Mouse (Mus musculus) testis, adult 2 months (tissue): Measurements from ENCODE around the gene Dync1i1. TPM values are rescaled to one million over a fixed set of nuclear protein-coding genes. Genes with fewer than 3 reads are reported as not detected.

Experiments
- H3K27ac ChIP-seq: fragments of 200-500 bp; 2 replicates; pipeline ENCODE4 v1.5.1; 2012; ENCODE audit warnings: low read depth, low read length; ENCODE audit not compliant: control insufficient read depth, insufficient read depth
- H3K27me3 ChIP-seq: fragments of 200-500 bp; 2 replicates; pipeline ENCODE4 v1.6.1; 2012; ENCODE audit warnings: mild to moderate bottlenecking, low read length, moderate library complexity; ENCODE audit not compliant: control insufficient read depth, insufficient read depth
- H3K36me3 ChIP-seq: fragments of 200-500 bp; 2 replicates; pipeline ENCODE4 v1.6.1; 2012; ENCODE audit warnings: mild to moderate bottlenecking, low read length; ENCODE audit not compliant: control insufficient read depth, insufficient read depth
- H3K4me1 ChIP-seq: fragments of 200-500 bp; 2 replicates; pipeline ENCODE4 v1.6.1; 2012; ENCODE audit warnings: low read length; ENCODE audit not compliant: control insufficient read depth, insufficient read depth
- H3K4me3 ChIP-seq: fragments of 200-500 bp; 2 replicates; pipeline ENCODE4 v1.5.1; 2012; ENCODE audit warnings: low read depth, mild to moderate bottlenecking, low read length, moderate library complexity, mixed read lengths; ENCODE audit not compliant: control insufficient read depth
- CTCF ChIP-seq: fragments of 200-500 bp; IDR thresholded peaks from 2 replicates; pipeline ENCODE4 v1.5.1; 2012; ENCODE audit warnings: low read depth, mild to moderate bottlenecking, inconsistent platforms, low read length, moderate library complexity; ENCODE audit not compliant: control insufficient read depth, insufficient read depth, insufficient replicate concordance
- POLR2A ChIP-seq: fragments of 200-500 bp; IDR thresholded peaks from 2 replicates; pipeline ENCODE4 v1.6.1; 2012; ENCODE audit warnings: low read depth, mild to moderate bottlenecking, inconsistent platforms, low read length, moderate library complexity; ENCODE audit not compliant: control insufficient read depth
- polyA plus RNA-seq: library from polyadenylated mRNA; depleted of rRNA; stranded (reverse); fragments of >200 nt; gene quantifications from 2 replicates; pipeline ENCODE4 v1.2.3, GENCODE M21; 2012

Dync1i1 gene
- polyA plus RNA-seq, 1 experiment, result 12.1 TPM

GRCm38 (mm10) chr6:5775461-5775860 is 50.0 kb downstream of the Dync1i1 start:
- TF ChIP-seq POLR2A, result no peak
- TF ChIP-seq CTCF, result no peak
- H3K36me3 ChIP-seq, result no peaks in the 10 kb centered on the region
- peak overlapping the region; percentile 39 for H3K27ac ChIP-seq
- no peak overlapping the region for H3K4me3 ChIP-seq
- no peaks in the 10 kb centered on the region for H3K4me1 ChIP-seq
- no peaks in the 10 kb centered on the region for H3K27me3 ChIP-seq

GRCm38 (mm10) chr6:5781752-5782151 is 56.3 kb downstream of the Dync1i1 start:
- Histone ChIP-seq H3K36me3 (no peaks in the 10 kb centered on the region), H3K4me1 (no peaks in the 10 kb centered on the region), H3K27ac (no peak overlapping the region), H3K4me3 (no peak overlapping the region), H3K27me3 (no peaks in the 10 kb centered on the region)
- no peak for TF ChIP-seq CTCF
- TF ChIP-seq POLR2A, result no peak

- TF ChIP-seq POLR2A (no peak), CTCF (no peak)
- no peaks in the 10 kb centered on the region for H3K36me3 ChIP-seq
- no peak overlapping the region for H3K4me3 ChIP-seq
- H3K27me3 ChIP-seq, result no peaks in the 10 kb centered on the region
- no peaks in the 10 kb centered on the region for H3K4me1 ChIP-seq
- H3K27ac ChIP-seq, result no peak overlapping the region
These were observed 58.4 kb downstream of the Dync1i1 start for GRCm38 (mm10) chr6:5783830-5784229.

GRCm38 (mm10) chr6:5790607-5791006 is 65.2 kb downstream of the Dync1i1 start:
- TF ChIP-seq CTCF (no peak), POLR2A (no peak)
- Histone ChIP-seq H3K36me3 (no peaks in the 10 kb centered on the region), H3K4me1 (no peaks in the 10 kb centered on the region), H3K27me3 (no peaks in the 10 kb centered on the region), H3K27ac (no peak overlapping the region), H3K4me3 (no peak overlapping the region)

- Histone ChIP-seq H3K27me3 (no peaks in the 10 kb centered on the region), H3K36me3 (no peaks in the 10 kb centered on the region), H3K4me3 (no peak overlapping the region), H3K4me1 (no peaks in the 10 kb centered on the region), H3K27ac (no peak overlapping the region)
- TF ChIP-seq POLR2A (no peak), CTCF (no peak)
These were observed 68.8 kb downstream of the Dync1i1 start for GRCm38 (mm10) chr6:5794106-5794753.

GRCm38 (mm10) chr6:5795314-5795713 is 69.9 kb downstream of the Dync1i1 start:
- TF ChIP-seq CTCF (no peak), POLR2A (no peak)
- Histone ChIP-seq H3K4me3 (no peak overlapping the region), H3K27ac (0 out of 2 replicates have a peak overlapping the region, but pooled peaks have one; percentile 49), H3K36me3 (no peaks in the 10 kb centered on the region), H3K4me1 (no peaks in the 10 kb centered on the region), H3K27me3 (no peaks in the 10 kb centered on the region)

- H3K27me3 ChIP-seq, result no peaks in the 10 kb centered on the region
- no peaks in the 10 kb centered on the region for H3K4me1 ChIP-seq
- no peak for TF ChIP-seq CTCF
- no peak overlapping the region for H3K4me3 ChIP-seq
- no peaks in the 10 kb centered on the region for H3K36me3 ChIP-seq
- H3K27ac ChIP-seq, result no peak overlapping the region
These were observed 76.8 kb downstream of the Dync1i1 start for GRCm38 (mm10) chr6:5802124-5802839.
